Mouse (Mus musculus) B cell, adult 67 days (primary cell): ENCODE data around the gene Spem2. TPM values are rescaled to one million over a fixed set of nuclear protein-coding genes. Genes with fewer than 3 reads are reported as not detected.

Experiments used
- total RNA-seq, 2 experiments: library from RNA; stranded (reverse); gene quantifications; 4 replicates each; pipeline ENCODE4 v1.2.4; 2023

Spem2 gene
- not detected for total RNA-seq

GRCm38 (mm10) chr11:69818365-69818764 is at the start of gene Spem2:
Gene Spem2, minus strand, starts transcription at chr11:69818465.

GRCm38 (mm10) chr11:69858113-69858998 is 40.1 kb upstream of the Spem2 start, which contains the start of gene Tnk1:
Gene Tnk1, minus strand, starts transcription at chr11:69858730.

GRCm38 (mm10) chr11:69846198-69846680 is 28.0 kb upstream of the Spem2 start, which contains the start of gene Plscr3:
Gene Plscr3, plus strand, starts transcription at chr11:69846376.

GRCm38 (mm10) chr11:69837952-69838713 is 19.9 kb upstream of the Spem2 start, which contains the start of gene Tmem256:
Gene Tmem256, plus strand, starts transcription at chr11:69838514.

GRCm38 (mm10) chr11:69837604-69837951 is 19.3 kb upstream of the Spem2 start, which contains the start of gene Nlgn2:
Gene Nlgn2, minus strand, starts transcription at chr11:69837784.

GRCm38 (mm10) chr11:69822080-69822479 is 3.8 kb upstream of the Spem2 start, which contains the start of gene Spem1:
Gene Spem1, minus strand, starts transcription at chr11:69822180.

GRCm38 (mm10) chr11:69815155-69815554 is 3.1 kb downstream of the Spem2 start, which contains the start of gene Gm39566:
Gene Gm39566, minus strand, starts transcription at chr11:69815298.

GRCm38 (mm10) chr11:69804972-69805909 is 13.0 kb downstream of the Spem2 start, which contains the start of gene Tmem102:
Gene Tmem102, minus strand, starts transcription at chr11:69805624.

GRCm38 (mm10) chr11:69801379-69801977 is 16.8 kb downstream of the Spem2 start, which contains the start of gene Fgf11:
Gene Fgf11, minus strand, starts transcription at chr11:69801857.

GRCm38 (mm10) chr11:69795168-69795982 is 22.9 kb downstream of the Spem2 start, which contains the start of gene Chrnb1:
Gene Chrnb1, minus strand, starts transcription at chr11:69795943.

Other genes with a start within 250 kb of the Spem2 start
- 10 to 100 TPM; 13.8 to 15.2 TPM for gene Wrap53, start 238.2 kb downstream of the Spem2 start, total RNA-seq
- 100 to 1,000 TPM; 143 TPM for gene Trp53, start 238.1 kb downstream of the Spem2 start, total RNA-seq
- under 1 TPM in 1 of 2 experiments, not detected in 1; 0.75 TPM for gene Atp1b2, start 212.5 kb downstream of the Spem2 start, total RNA-seq
- gene Shbg, start 200.6 kb downstream of the Spem2 start, total RNA-seq: not detected
- gene Sat2, start 196.4 kb downstream of the Spem2 start, total RNA-seq: not detected
- 10 to 100 TPM; 88.3 to 96.6 TPM for gene Fxr2, start 185.5 kb downstream of the Spem2 start, total RNA-seq
- under 1 TPM in 1 of 2 experiments, not detected in 1; 0.92 TPM for gene Sox15, start 163.2 kb downstream of the Spem2 start, total RNA-seq
- 10 to 100 TPM; 60.2 to 64.5 TPM for gene Mpdu1, start 155.8 kb downstream of the Spem2 start, total RNA-seq
- gene Cd68, start 152.3 kb downstream of the Spem2 start, total RNA-seq: 10 to 100 TPM in 1 of 2 experiments, 1 to 10 TPM in 1; 7.9 to 12.1 TPM
- gene Eif4a1, start 146.0 kb downstream of the Spem2 start, total RNA-seq: 100 to 1,000 TPM; 720 to 780 TPM
- 100 to 1,000 TPM; 134 to 139 TPM for gene Senp3, start 136.4 kb downstream of the Spem2 start, total RNA-seq
- gene Tnfsf13, start 132.7 kb downstream of the Spem2 start, total RNA-seq: not detected
- gene Tnfsf12, start 122.6 kb downstream of the Spem2 start, total RNA-seq: not detected
- not detected for gene Tnfsfm13, start 122.4 kb downstream of the Spem2 start, total RNA-seq
- gene Polr2a, start 59.8 kb downstream of the Spem2 start, total RNA-seq: 100 to 1,000 TPM; 254 to 255 TPM
- not detected for gene Slc35g3, start 56.5 kb downstream of the Spem2 start, total RNA-seq
- gene Zbtb4, start 52.6 kb downstream of the Spem2 start, total RNA-seq: 10 to 100 TPM; 61.0 to 64.9 TPM
- 10 to 100 TPM; 10.5 to 13.5 TPM for gene Chrnb1, start 22.5 kb downstream of the Spem2 start, total RNA-seq
- gene Fgf11, start 16.6 kb downstream of the Spem2 start, total RNA-seq: under 1 TPM in 1 of 2 experiments, not detected in 1; 0.44 TPM
- gene Tmem102, start 12.8 kb downstream of the Spem2 start, total RNA-seq: not detected
- gene Gm39566, start 3.2 kb downstream of the Spem2 start, total RNA-seq: not detected
- not detected for gene Spem1, start 3.7 kb upstream of the Spem2 start, total RNA-seq
- under 1 TPM; 0.12 to 0.41 TPM for gene Nlgn2, start 19.3 kb upstream of the Spem2 start, total RNA-seq
- gene Tmem256, start 20.0 kb upstream of the Spem2 start, total RNA-seq: 10 to 100 TPM; 27.0 to 38.9 TPM
- 10 to 100 TPM; 10.4 to 14.7 TPM for gene Plscr3, start 27.9 kb upstream of the Spem2 start, total RNA-seq
- not detected for gene Tnk1, start 40.3 kb upstream of the Spem2 start, total RNA-seq
- gene Tmem95, start 59.6 kb upstream of the Spem2 start, total RNA-seq: not detected
- 1 to 10 TPM; 2.7 to 3.2 TPM for gene Kctd11, start 62.9 kb upstream of the Spem2 start, total RNA-seq
- gene Acap1, start 77.1 kb upstream of the Spem2 start, total RNA-seq: 100 to 1,000 TPM; 518 to 555 TPM
- 1 to 10 TPM; 2.5 TPM for gene 2810408A11Rik, start 82.5 kb upstream of the Spem2 start, total RNA-seq
- gene Neurl4, start 82.6 kb upstream of the Spem2 start, total RNA-seq: 10 to 100 TPM; 76.0 to 83.3 TPM
- 100 to 1,000 TPM; 148 to 150 TPM for gene Gps2, start 95.4 kb upstream of the Spem2 start, total RNA-seq
- 100 to 1,000 TPM; 355 to 387 TPM for gene Eif5a, start 103.5 kb upstream of the Spem2 start, total RNA-seq
- gene Ybx2, start 117.3 kb upstream of the Spem2 start, total RNA-seq: not detected
- gene Slc2a4, start 129.7 kb upstream of the Spem2 start, total RNA-seq: not detected
- gene Cldn7, start 146.3 kb upstream of the Spem2 start, total RNA-seq: not detected
- gene Ctdnep1, start 162.7 kb upstream of the Spem2 start, total RNA-seq: 100 to 1,000 TPM; 111 to 123 TPM
- 10 to 100 TPM; 38.4 to 50.9 TPM for gene Elp5, start 164.1 kb upstream of the Spem2 start, total RNA-seq
- gene Gabarap, start 172.7 kb upstream of the Spem2 start, total RNA-seq: 100 to 1,000 TPM; 291 to 311 TPM
- 10 to 100 TPM; 59.7 to 74.6 TPM for gene Phf23, start 177.3 kb upstream of the Spem2 start, total RNA-seq
- 10 to 100 TPM; 47.8 to 61.1 TPM for gene Dvl2, start 182.1 kb upstream of the Spem2 start, total RNA-seq
- gene Acadvl, start 196.9 kb upstream of the Spem2 start, total RNA-seq: 10 to 100 TPM; 58.2 to 58.6 TPM
- 1 to 10 TPM; 1.9 to 4.5 TPM for gene Dlg4, start 198.5 kb upstream of the Spem2 start, total RNA-seq
- not detected for gene Asgr1, start 235.6 kb upstream of the Spem2 start, total RNA-seq